28 mouse cellular contexts compared by ENCODE assay signal in the genomic region with DNA sequence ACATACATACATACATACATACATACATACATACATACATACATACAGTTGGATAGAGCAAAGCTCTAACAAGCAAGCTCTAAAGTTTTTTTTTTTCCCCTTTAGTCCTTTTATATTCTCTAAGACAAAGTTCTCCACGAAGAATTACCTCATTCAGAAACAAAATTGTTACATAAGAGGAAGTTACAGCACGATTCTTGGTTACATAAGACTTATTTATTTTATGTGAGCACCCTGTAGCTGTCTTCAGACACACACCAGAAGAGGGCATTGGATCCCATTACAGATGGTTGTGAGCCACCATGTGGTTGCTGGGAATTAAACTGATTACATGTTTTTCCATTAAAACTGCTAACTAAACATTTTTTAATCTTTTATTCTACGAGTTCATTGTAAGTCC. TPM values are rescaled to one million over a fixed set of nuclear protein-coding genes. Genes with fewer than 3 reads are reported as not detected.
A peak's percentile ranks its signal among the peaks of the same experiment; 100 is the strongest.
DNase-seq lines count a peak whose midpoint lies in the region; ATAC-seq and TF ChIP-seq lines count a peak whose summit lies in the region.
"Had no signal": no experiment of that assay in that cellular context is flagged by ENCODE, and none has a peak within 500 bp of the region (broad histone marks: within the 10 kb centered on the region; RNA-seq: fewer than 3 reads in every experiment).

No protein-coding gene starts in this region.

- no peaks in the 10 kb centered on the region for H3K9me3 ChIP-seq in lung, postnatal 0 days (ENCODE audit: low read length)
- no peaks in the 10 kb centered on the region for H3K9me3 ChIP-seq in hindbrain, embryonic 12.5 days (replicated peaks)
- no peaks in the 10 kb centered on the region for H3K9me3 ChIP-seq in limb, embryonic 10.5 days (replicated peaks)
- H3K9me3 ChIP-seq: embryonic facial prominence, embryonic 12.5 days; heart, embryonic 12.5 days; hindbrain, embryonic 13.5 days had no signal

- no peak for TF ChIP-seq EP300 in lung, postnatal 0 days (IDR thresholded peaks at IDR 0.05)

- H3K27ac ChIP-seq in lung, postnatal 0 days (ENCODE audit: low read length), result no peak overlapping the region
- H3K27ac ChIP-seq in hindbrain, embryonic 12.5 days, result no peak overlapping the region
- no peak overlapping the region for H3K27ac ChIP-seq in limb, embryonic 10.5 days
- H3K27ac ChIP-seq: embryonic facial prominence, embryonic 12.5 days; hindbrain, embryonic 13.5 days; hindbrain, postnatal 0 days had no signal

- intact Hi-C loops in left cerebral cortex, postnatal 25 days (cut with DNase I), result no loop called here

- H3K4me3 ChIP-seq in lung, postnatal 0 days (ENCODE audit: low read depth, low read length), result no peak overlapping the region
- no peak overlapping the region for H3K4me3 ChIP-seq in hindbrain, embryonic 12.5 days
- H3K4me3 ChIP-seq in limb, embryonic 10.5 days, result no peak overlapping the region
- H3K4me3 ChIP-seq: embryonic facial prominence, embryonic 12.5 days; heart, embryonic 12.5 days; hindbrain, embryonic 13.5 days had no signal

- ATAC-seq in lung, postnatal 0 days, result peak; percentile 23; the same call in 1 of the 2 replicates
- ATAC-seq in common myeloid progenitor, adult 5-6 weeks (replicated peaks; ENCODE audit: low read depth, poor library complexity, severe bottlenecking), result peak; percentile 23; the same call in 1 of the 2 replicates
- no peak for ATAC-seq in hindbrain, embryonic 12.5 days (ENCODE audit: low FRiP score)
- ATAC-seq: forebrain, embryonic 16.5 days; hindbrain, postnatal 0 days; Patski had no signal

- no peaks in the 10 kb centered on the region for H3K36me3 ChIP-seq in lung, postnatal 0 days (ENCODE audit: insufficient read depth, low read length)
- H3K36me3 ChIP-seq in hindbrain, embryonic 12.5 days, result no peaks in the 10 kb centered on the region
- H3K36me3 ChIP-seq in limb, embryonic 10.5 days, result no peaks in the 10 kb centered on the region
- H3K36me3 ChIP-seq: embryonic facial prominence, embryonic 12.5 days; heart, embryonic 12.5 days; hindbrain, embryonic 13.5 days had no signal

- H3K4me1 ChIP-seq in lung, postnatal 0 days (ENCODE audit: insufficient read depth, low read depth, low read length), result peaks cover 4% of the 10 kb centered on the region; the same call in 1 of the 2 replicates
- peaks cover 8% of the 10 kb centered on the region for H3K4me1 ChIP-seq in hindbrain, embryonic 12.5 days
- peaks cover 21% of the 10 kb centered on the region for H3K4me1 ChIP-seq in limb, embryonic 10.5 days
- H3K4me1 ChIP-seq: heart, embryonic 12.5 days had no signal

- TF ChIP-seq CTCF in lung, postnatal 0 days (IDR thresholded peaks at IDR 0.05), result no peak; the same call in 1 of the 2 replicates

- WGBS in lung, postnatal 0 days, result 23% methylated on average over 3 of the region's 3 CpGs
- WGBS in hindbrain, embryonic 12.5 days, result 74% methylated on average over 3 of the region's 3 CpGs
- WGBS in limb, embryonic 10.5 days, result 73% methylated on average over 3 of the region's 3 CpGs

- no peak overlapping the region for H3K9ac ChIP-seq in lung, postnatal 0 days (replicated peaks; ENCODE audit: low read depth)
- no peak overlapping the region for H3K9ac ChIP-seq in hindbrain, embryonic 12.5 days
- H3K9ac ChIP-seq: embryonic facial prominence, embryonic 12.5 days; heart, embryonic 12.5 days; hindbrain, embryonic 13.5 days had no signal

- H3K4me2 ChIP-seq in lung, postnatal 0 days (replicated peaks; ENCODE audit: low read depth, low read length), result no peak overlapping the region
- H3K4me2 ChIP-seq in hindbrain, embryonic 12.5 days (replicated peaks), result no peak overlapping the region
- H3K4me2 ChIP-seq: embryonic facial prominence, embryonic 12.5 days; heart, embryonic 12.5 days; hindbrain, embryonic 13.5 days had no signal

- no peaks in the 10 kb centered on the region for H3K27me3 ChIP-seq in lung, postnatal 0 days (replicated peaks; ENCODE audit: insufficient read depth, low read length)
- H3K27me3 ChIP-seq in hindbrain, embryonic 12.5 days, result peaks cover 11% of the 10 kb centered on the region
- peaks cover 18% of the 10 kb centered on the region; the same call in 1 of the 2 replicates for H3K27me3 ChIP-seq in limb, embryonic 10.5 days (ENCODE audit: low read depth, poor library complexity, severe bottlenecking)

- peak; percentile 82 for DNase-seq in lung, postnatal 0 days (ENCODE audit: low spot score)
- no peak for DNase-seq in lung, adult 18-20 months
- DNase-seq in 416B (ENCODE audit: low read depth) (peak; percentile 55), A20 (ENCODE audit: low read depth, low spot score) (peak; percentile 31)
- no peak for DNase-seq in left cerebral cortex, postnatal 25 days (ENCODE audit: low spot score in 2 of 2)
- DNase-seq in limb, embryonic 10.5 days (ENCODE audit: low spot score), result no peak
- DNase-seq: adrenal gland, adult 8-10 months; adrenal gland, postnatal 36 days; cerebellum, adult 11 months; cerebellum, adult 8-10 months; cerebellum, postnatal 14 days; gastrocnemius, postnatal 14 days had no signal

RNA-seq across cellular contexts. Expression of a gene that starts 17.5 kb away (rescaled TPM):
- 0.81 and 1.3 TPM in 2 replicates for polyA plus RNA-seq in lung, postnatal 0 days (2015; fragmentation: Nextera tagmentation; extraction: Ambion mirVana)
- total RNA-seq in common myeloid progenitor, adult 5-6 weeks (2017), result not detected in 2 replicates
- polyA plus RNA-seq in hindbrain, embryonic 12.5 days (2016; fragmentation: Nextera tagmentation; extraction: Ambion mirVana), result 0.22 and 0.47 TPM in 2 replicates
- under 1 TPM; 0.21 to 0.23 TPM for total RNA-seq in left cerebral cortex, postnatal 25 days (2021)
- polyA plus RNA-seq in limb, embryonic 10.5 days (2016; fragmentation: Nextera tagmentation; extraction: Ambion mirVana), result 0.14 and 0.18 TPM in 2 replicates
- total RNA-seq: adrenal gland, postnatal 36 days; gastrocnemius, postnatal 14 days; heart, adult 8-10 months; heart, postnatal 36 days had no signal
- polyA plus RNA-seq: Patski had no signal

RNA-seq across cellular contexts. Expression of a gene that starts 52.0 kb away (rescaled TPM):
- polyA plus RNA-seq in lung, postnatal 0 days (2015; fragmentation: Nextera tagmentation; extraction: Ambion mirVana), result not detected in 2 replicates
- total RNA-seq in common myeloid progenitor, adult 5-6 weeks (2017), result 1.2 TPM in 1 of 2 replicates, not detected in the other
- polyA plus RNA-seq in hindbrain, embryonic 12.5 days (2016; fragmentation: Nextera tagmentation; extraction: Ambion mirVana), result not detected in 2 replicates
- total RNA-seq in left cerebral cortex, postnatal 25 days (2021), result not detected
- not detected in 2 replicates for polyA plus RNA-seq in limb, embryonic 10.5 days (2016; fragmentation: Nextera tagmentation; extraction: Ambion mirVana)
- total RNA-seq: adrenal gland, adult 8-10 months; adrenal gland, postnatal 36 days; gastrocnemius, adult 18-20 months; gastrocnemius, postnatal 14 days; heart, adult 8-10 months; heart, postnatal 36 days; hindbrain, postnatal 0 days had no signal
- polyA plus RNA-seq: C2C12; cortical plate, adult 2 months; embryonic facial prominence, embryonic 12.5 days; forebrain, embryonic 11.5 days; forebrain, embryonic 16.5 days; frontal cortex, adult 2 months; heart, embryonic 16.5 days; hindbrain, postnatal 0 days; Patski had no signal

Comparison
In these comparisons a context has a peak if more than half of its experiments do, and no peak if none do; other contexts are left out.
1. DNase-seq: peak in lung, postnatal 0 days (single experiment), 416B (single experiment) and A20 (single experiment); none in lung, adult 18-20 months (0 of 2), left cerebral cortex, postnatal 25 days (0 of 2) and limb, embryonic 10.5 days (single experiment).